ENCODE assay signal across 9 mouse cellular contexts in the genomic region with DNA sequence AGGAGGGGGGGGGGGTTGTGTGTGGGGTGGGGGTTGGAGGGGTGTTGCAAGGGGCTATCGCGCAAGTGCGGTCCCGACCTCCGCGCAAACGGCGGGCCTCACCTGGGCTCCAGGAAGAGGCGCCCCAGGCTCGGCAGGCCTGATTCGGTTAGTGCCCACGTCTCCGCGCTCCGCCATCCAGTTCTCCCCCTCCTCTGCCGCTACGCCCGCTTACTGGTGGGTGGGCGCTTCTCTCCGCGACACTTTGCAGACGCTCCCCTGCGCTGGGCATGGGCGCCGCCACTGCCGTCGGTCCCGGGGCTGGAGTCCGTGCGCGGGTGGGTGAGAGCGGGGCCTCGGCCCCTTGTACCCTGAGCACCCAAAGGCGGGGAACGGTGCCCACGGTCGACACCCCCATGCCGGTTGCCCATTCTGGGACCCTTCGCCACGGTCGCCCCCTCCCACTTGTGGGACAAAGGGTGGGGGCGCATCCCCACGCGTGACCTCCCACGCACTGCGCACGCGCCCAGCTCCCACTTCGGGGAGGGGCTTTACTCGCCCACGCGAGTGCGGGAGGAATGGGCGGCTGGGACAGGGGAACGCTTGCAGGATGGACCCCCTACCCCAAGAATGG. TPM values are rescaled to one million over a fixed set of nuclear protein-coding genes. Genes with fewer than 3 reads are reported as not detected.
A peak's percentile ranks its signal among the peaks of the same experiment; 100 is the strongest.
DNase-seq lines count a peak whose midpoint lies in the region; ATAC-seq lines count a peak whose summit lies in the region.
"Had no signal": no experiment of that assay in that cellular context is flagged by ENCODE, and none has a peak within 500 bp of the region (broad histone marks: within the 10 kb centered on the region; RNA-seq: fewer than 3 reads in every experiment).

No protein-coding gene starts in this region.

- peaks cover 10 to 36% of the 10 kb centered on the region in 2 experiments for H3K4me1 ChIP-seq in heart, embryonic 14.5 days (ENCODE audit: control insufficient read depth in 2 of 2, insufficient read depth in 2 of 2, low read length in 2 of 2)
- peaks cover 32% of the 10 kb centered on the region for H3K4me1 ChIP-seq in forebrain, embryonic 14.5 days (ENCODE audit: control insufficient read depth, insufficient read depth, low read length)
- peaks cover 38% of the 10 kb centered on the region for H3K4me1 ChIP-seq in neural tube, embryonic 14.5 days (ENCODE audit: control insufficient read depth, insufficient read depth, low read length)

- H3K4me3 ChIP-seq in heart, embryonic 14.5 days (ENCODE audit: control insufficient read depth in 1 of 2, insufficient read depth in 1 of 2, low read depth in 1 of 2, low read length in 2 of 2) = peak overlapping the region; percentile 38 to 41
- peak overlapping the region; percentile 50 for H3K4me3 ChIP-seq in forebrain, embryonic 14.5 days (ENCODE audit: low read depth, low read length)
- H3K4me3 ChIP-seq in neural tube, embryonic 14.5 days (ENCODE audit: low read depth, low read length) = peak overlapping the region; percentile 60

- H3K27me3 ChIP-seq in heart, embryonic 14.5 days (ENCODE audit: control insufficient read depth, insufficient read depth, low read length) = peaks cover 72% of the 10 kb centered on the region
- peaks cover 54% of the 10 kb centered on the region for H3K27me3 ChIP-seq in forebrain, embryonic 14.5 days (replicated peaks; ENCODE audit: control insufficient read depth, insufficient read depth, low read length)
- H3K27me3 ChIP-seq in neural tube, embryonic 14.5 days (ENCODE audit: control insufficient read depth, insufficient read depth, low read length) = peaks cover 21% of the 10 kb centered on the region

- ATAC-seq in heart, embryonic 14.5 days (ENCODE audit: insufficient number of reproducible peaks, insufficient read depth, low FRiP score, low read depth) = no peak
- no peak for ATAC-seq in forebrain, embryonic 14.5 days
- ATAC-seq in neural tube, embryonic 14.5 days (ENCODE audit: low read depth) = peak; percentile 3
- no peak for ATAC-seq in megakaryocyte progenitor cell, adult 5-6 weeks (replicated peaks; ENCODE audit: poor library complexity)

- H3K36me3 ChIP-seq in heart, embryonic 14.5 days (ENCODE audit: control insufficient read depth, insufficient read depth, low read length) = no peaks in the 10 kb centered on the region
- H3K36me3 ChIP-seq in forebrain, embryonic 14.5 days (ENCODE audit: control insufficient read depth, insufficient read depth, low read length) = no peaks in the 10 kb centered on the region
- H3K36me3 ChIP-seq in neural tube, embryonic 14.5 days (ENCODE audit: control insufficient read depth, insufficient read depth, low read length) = no peaks in the 10 kb centered on the region; the same call in 1 of the 2 replicates

- intact Hi-C loops in left cerebral cortex, postnatal 25 days (cut with DNase I) = no loop called here

- H3K4me2 ChIP-seq in heart, embryonic 14.5 days (ENCODE audit: low read length) = peak overlapping the region; percentile 62
- H3K4me2 ChIP-seq in forebrain, embryonic 14.5 days (ENCODE audit: low read length) = peak overlapping the region; percentile 56
- peak overlapping the region; percentile 65 for H3K4me2 ChIP-seq in neural tube, embryonic 14.5 days (ENCODE audit: low read depth, low read length)

- DNase-seq in heart, adult 9 months (ENCODE audit: low spot score in 2 of 2) = no peak
- peak; percentile 74 for DNase-seq in cerebellum, adult 11-12 months
- peak; percentile 60 for DNase-seq in forebrain, embryonic 14.5 days (ENCODE audit: low spot score)
- peak; percentile 64 to 72 for DNase-seq in left cerebral cortex, postnatal 25 days (ENCODE audit: low spot score in 2 of 2)
- no peak for DNase-seq in thymus, postnatal 10 days (ENCODE audit: low spot score in 2 of 2)

- WGBS in heart, embryonic 14.5 days = 3% methylated on average over 49 of the region's 55 CpGs
- 5% methylated on average over 35 of the region's 55 CpGs for WGBS in forebrain, embryonic 14.5 days
- 4% methylated on average over 54 of the region's 55 CpGs for WGBS in neural tube, embryonic 14.5 days

- peak overlapping the region; percentile 66 for H3K9ac ChIP-seq in heart, embryonic 14.5 days (ENCODE audit: low read length)
- peak overlapping the region; percentile 77 for H3K9ac ChIP-seq in forebrain, embryonic 14.5 days (ENCODE audit: low read length)
- peak overlapping the region; percentile 70 for H3K9ac ChIP-seq in neural tube, embryonic 14.5 days (replicated peaks; ENCODE audit: low read depth, low read length)

- H3K27ac ChIP-seq in heart, embryonic 14.5 days (replicated peaks in 1 of 2; ENCODE audit: control insufficient read depth in 1 of 2, insufficient read depth in 1 of 2, low read depth in 2 of 2, low read length in 2 of 2) = no peak overlapping the region
- H3K27ac ChIP-seq in forebrain, embryonic 14.5 days (ENCODE audit: low read depth, low read length) = peak overlapping the region; percentile 5; the same call in 1 of the 2 replicates
- peak overlapping the region; percentile 80 for H3K27ac ChIP-seq in neural tube, embryonic 14.5 days (ENCODE audit: low read depth, low read length)

- no peaks in the 10 kb centered on the region for H3K9me3 ChIP-seq in heart, embryonic 14.5 days (ENCODE audit: control insufficient read depth, low read length)
- no peaks in the 10 kb centered on the region for H3K9me3 ChIP-seq in forebrain, embryonic 14.5 days (replicated peaks; ENCODE audit: control insufficient read depth, low read length)
- no peaks in the 10 kb centered on the region for H3K9me3 ChIP-seq in neural tube, embryonic 14.5 days (ENCODE audit: control insufficient read depth, low read length)

RNA-seq across cellular contexts. Expression of a gene that starts 5.2 kb away (rescaled TPM):
- polyA plus RNA-seq in heart, embryonic 14.5 days (2014; fragmentation: Nextera tagmentation; extraction: Ambion mirVana) = 46.8 and 66.2 TPM in 2 replicates
- 124 and 133 TPM in 2 replicates for polyA plus RNA-seq in forebrain, embryonic 14.5 days (2014; fragmentation: Nextera tagmentation; extraction: Ambion mirVana)
- 100 to 1,000 TPM; 171 to 180 TPM for total RNA-seq in left cerebral cortex, postnatal 25 days (2021)
- polyA plus RNA-seq in neural tube, embryonic 14.5 days (2014; fragmentation: Nextera tagmentation; extraction: Ambion mirVana) = 83.0 and 84.2 TPM in 2 replicates
- total RNA-seq in megakaryocyte progenitor cell, adult 5-6 weeks (2015) = 99.3 TPM in 2 replicates
- 225 and 247 TPM in 2 replicates for total RNA-seq in megakaryocyte progenitor cell, adult 5-6 weeks (2017)

RNA-seq across cellular contexts. Expression of a gene that starts 5.4 kb away (rescaled TPM):
- 21.9 and 22.0 TPM in 2 replicates for polyA plus RNA-seq in heart, embryonic 14.5 days (2014; fragmentation: Nextera tagmentation; extraction: Ambion mirVana)
- polyA plus RNA-seq in forebrain, embryonic 14.5 days (2014; fragmentation: Nextera tagmentation; extraction: Ambion mirVana) = 54.5 and 64.9 TPM in 2 replicates
- 10 to 100 TPM; 36.8 to 41.7 TPM for total RNA-seq in left cerebral cortex, postnatal 25 days (2021)
- polyA plus RNA-seq in neural tube, embryonic 14.5 days (2014; fragmentation: Nextera tagmentation; extraction: Ambion mirVana) = 102 and 111 TPM in 2 replicates
- total RNA-seq in megakaryocyte progenitor cell, adult 5-6 weeks (2015) = 2.3 and 3.0 TPM in 2 replicates
- total RNA-seq in megakaryocyte progenitor cell, adult 5-6 weeks (2017) = 0.24 and 0.67 TPM in 2 replicates

RNA-seq across cellular contexts. Expression of a gene that starts 18.5 kb away (rescaled TPM):
- polyA plus RNA-seq in heart, embryonic 14.5 days (2014; fragmentation: Nextera tagmentation; extraction: Ambion mirVana) = 5.6 TPM in 2 replicates
- polyA plus RNA-seq in forebrain, embryonic 14.5 days (2014; fragmentation: Nextera tagmentation; extraction: Ambion mirVana) = 6.2 and 6.3 TPM in 2 replicates
- total RNA-seq in left cerebral cortex, postnatal 25 days (2021) = 1 to 10 TPM; 5.4 to 6.5 TPM
- polyA plus RNA-seq in neural tube, embryonic 14.5 days (2014; fragmentation: Nextera tagmentation; extraction: Ambion mirVana) = 6.6 and 8.5 TPM in 2 replicates
- total RNA-seq in megakaryocyte progenitor cell, adult 5-6 weeks (2015) = 0.72 and 1.5 TPM in 2 replicates
- total RNA-seq in megakaryocyte progenitor cell, adult 5-6 weeks (2017) = 1.6 and 1.7 TPM in 2 replicates

RNA-seq across cellular contexts. Expression of a gene that starts 22.8 kb away (rescaled TPM):
- polyA plus RNA-seq in heart, embryonic 14.5 days (2014; fragmentation: Nextera tagmentation; extraction: Ambion mirVana) = not detected in 2 replicates
- not detected in 2 replicates for polyA plus RNA-seq in forebrain, embryonic 14.5 days (2014; fragmentation: Nextera tagmentation; extraction: Ambion mirVana)
- total RNA-seq in left cerebral cortex, postnatal 25 days (2021) = 1 to 10 TPM in 1 of 2 experiments, under 1 TPM in 1; 0.85 to 1.2 TPM
- not detected in 2 replicates for polyA plus RNA-seq in neural tube, embryonic 14.5 days (2014; fragmentation: Nextera tagmentation; extraction: Ambion mirVana)
- total RNA-seq in megakaryocyte progenitor cell, adult 5-6 weeks (2015) = not detected in 2 replicates
- 0.88 TPM in 1 of 2 replicates, not detected in the other for total RNA-seq in megakaryocyte progenitor cell, adult 5-6 weeks (2017)
- total RNA-seq: MEL had no signal

RNA-seq across cellular contexts. Expression of a gene that starts 23.3 kb away (rescaled TPM):
- 50.6 and 52.0 TPM in 2 replicates for polyA plus RNA-seq in heart, embryonic 14.5 days (2014; fragmentation: Nextera tagmentation; extraction: Ambion mirVana)
- 71.3 and 89.0 TPM in 2 replicates for polyA plus RNA-seq in forebrain, embryonic 14.5 days (2014; fragmentation: Nextera tagmentation; extraction: Ambion mirVana)
- 100 to 1,000 TPM; 454 to 461 TPM for total RNA-seq in left cerebral cortex, postnatal 25 days (2021)
- polyA plus RNA-seq in neural tube, embryonic 14.5 days (2014; fragmentation: Nextera tagmentation; extraction: Ambion mirVana) = 97.9 and 112 TPM in 2 replicates
- total RNA-seq in megakaryocyte progenitor cell, adult 5-6 weeks (2015) = 41.0 and 42.0 TPM in 2 replicates
- total RNA-seq in megakaryocyte progenitor cell, adult 5-6 weeks (2017) = 37.0 and 51.5 TPM in 2 replicates

Comparison
In these comparisons a context has a peak if more than half of its experiments do, and no peak if none do; other contexts are left out.
1. H3K27ac ChIP-seq: peak in forebrain, embryonic 14.5 days (single experiment) and neural tube, embryonic 14.5 days (single experiment); none in heart, embryonic 14.5 days (0 of 2).
2. DNase-seq: peak in cerebellum, adult 11-12 months (single experiment), forebrain, embryonic 14.5 days (single experiment) and left cerebral cortex, postnatal 25 days (2 of 2); none in heart, adult 9 months (0 of 2) and thymus, postnatal 10 days (0 of 2).
3. Peak in every context shown above with its lines, with median percentiles within 50 percentile points of each other: H3K4me2 ChIP-seq, H3K4me3 ChIP-seq and H3K9ac ChIP-seq.